Mouse (Mus musculus): ENCODE measurements at regions not wholly inside any gene's neighbourhood (a gene's known extent, or its start where the extent isn't known, plus 50 kb on each side); places are given as distances from the start of the nearest gene placed in this dataset.

DNA sequence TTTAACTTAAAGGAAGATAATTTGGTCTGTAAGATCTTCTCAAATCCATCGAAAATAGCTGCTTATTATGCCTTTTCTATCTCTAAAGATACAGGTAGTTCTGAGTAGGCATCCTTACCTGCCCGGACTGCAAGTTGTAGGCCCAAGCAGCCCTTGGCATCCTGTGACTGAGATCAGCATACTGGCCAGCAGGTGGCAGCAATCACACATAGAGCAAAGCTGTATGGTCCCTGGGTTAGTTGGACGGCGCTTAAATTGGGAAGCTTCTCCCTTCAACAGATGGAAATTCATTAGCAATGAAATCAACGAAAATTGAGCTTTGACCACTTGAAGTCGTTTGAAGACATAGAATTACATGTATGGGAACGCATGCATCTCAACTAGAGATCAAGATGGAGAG, 61.0 kb downstream of the Ccng2 start:
- ATAC-seq = peak; percentile 56

GRCm38 (mm10) chr5:93330851-93331250, 63.8 kb downstream of the Ccng2 start:
- ATAC-seq = no peak

DNA sequence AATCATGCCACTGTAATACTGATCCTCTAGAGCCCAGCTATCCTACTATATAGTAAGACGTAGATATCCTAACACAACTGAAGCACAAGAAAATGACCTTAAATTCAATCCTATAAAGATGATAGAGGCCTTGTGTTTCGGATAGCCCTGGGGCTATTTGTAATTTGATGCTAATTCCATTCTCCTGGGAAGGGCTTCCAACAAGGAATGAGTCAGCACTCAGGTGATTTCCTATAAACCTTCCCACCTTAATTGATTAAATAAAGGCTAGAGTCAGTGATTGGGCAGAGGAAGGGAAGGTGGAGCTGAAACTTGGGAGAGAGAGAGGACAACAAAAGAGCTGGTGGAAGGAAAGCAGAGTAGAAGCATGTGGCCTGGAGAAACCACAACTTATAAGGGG, 86.0 kb downstream of the Ccng2 start:
- ATAC-seq = no peak
